Mouse (Mus musculus) CH12.LX (cell line): ENCODE measurements around the gene Prkaa1.

ENCODE experiments used
- CTCF ChIP-seq, 2 experiments: IDR thresholded peaks in 1 of 2; conservative IDR thresholded peaks in 1 of 2; 2 replicates each; pipeline ENCODE4 v1.5.1; 2011 to 2012; ENCODE audit warnings: low read depth in 2 of 2, low read length in 2 of 2, improper control_type of control experiment in 1 of 2, inconsistent platforms in 1 of 2, mild to moderate bottlenecking in 1 of 2, moderate library complexity in 1 of 2
- POLR2A ChIP-seq: IDR thresholded peaks from 2 replicates; pipeline ENCODE4 v1.6.1; 2011; ENCODE audit warnings: low read depth, mild to moderate bottlenecking, improper control_type of control experiment, low read length
- TCF12 ChIP-seq: IDR thresholded peaks from 2 replicates; pipeline ENCODE4 v1.6.1; 2014; ENCODE audit warnings: low read depth, mild to moderate bottlenecking, inconsistent platforms, low read length, improper control_type of control experiment

DNA sequence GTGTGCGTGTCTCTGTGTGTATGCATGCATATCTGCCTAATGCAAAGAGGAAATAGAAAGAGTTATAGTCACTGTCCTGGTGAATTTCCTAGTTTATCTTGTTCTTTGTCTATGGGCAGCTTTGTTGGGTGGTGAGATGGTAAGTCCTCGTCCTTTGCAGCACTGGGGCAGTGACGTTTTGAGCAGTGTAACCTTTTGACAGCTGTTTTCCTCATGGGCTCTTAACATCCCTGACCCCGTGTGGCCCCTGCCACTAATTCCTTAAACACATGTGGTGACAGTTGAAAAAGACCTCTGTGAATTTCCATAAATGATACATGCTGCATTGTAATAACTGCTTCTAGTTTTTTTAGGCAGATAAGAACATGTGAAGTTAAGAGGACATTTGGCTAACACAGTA lies 53.0 kb downstream of the Prkaa1 start:
- TF ChIP-seq POLR2A (no peak), TCF12 (no peak), CTCF (conservative IDR thresholded peaks at IDR 0.05 in 1 of 2, IDR thresholded peaks at IDR 0.05 in 1 of 2; ENCODE audit: low read depth in 2 of 2, low read length in 2 of 2) (no peak)
